Mouse (Mus musculus) E14TG2a.4 (cell line): ENCODE results near the gene Chd8.

Experiments used
- CTCF ChIP-seq: conservative IDR thresholded peaks from 2 replicates; pipeline ENCODE4 v1.5.1; 2014; ENCODE audit warnings: low read length
- NANOG ChIP-seq: IDR thresholded peaks from 2 replicates; pipeline ENCODE4 v1.6.1; 2014; ENCODE audit warnings: borderline replicate concordance, low read length, mixed read lengths
- POU5F1 ChIP-seq: IDR thresholded peaks from 2 replicates; pipeline ENCODE4 v1.6.1; 2014; ENCODE audit warnings: low read length, borderline replicate concordance

GRCm38 (mm10) chr14:52152179-52152578 is 105.4 kb downstream of the Chd8 start:
- TF ChIP-seq CTCF, result 0 out of 2 replicates have a peak, but pooled peaks have one; percentile 3
- no peak for TF ChIP-seq NANOG
- TF ChIP-seq POU5F1, result no peak
